Mouse (Mus musculus) thymus, postnatal 25 days (tissue): ENCODE data around the gene 4930522L14Rik.
"Not testable (repeated sequence)": the region's sequence is repeated elsewhere in the genome, so short reads cannot be mapped to it uniquely, and the experiment has no call there.

ENCODE experiments used
- DNase-seq: peaks from one replicate; pipeline ENCODE4 v3.0.0; 2022

Gene 4930522L14Rik

DNA sequence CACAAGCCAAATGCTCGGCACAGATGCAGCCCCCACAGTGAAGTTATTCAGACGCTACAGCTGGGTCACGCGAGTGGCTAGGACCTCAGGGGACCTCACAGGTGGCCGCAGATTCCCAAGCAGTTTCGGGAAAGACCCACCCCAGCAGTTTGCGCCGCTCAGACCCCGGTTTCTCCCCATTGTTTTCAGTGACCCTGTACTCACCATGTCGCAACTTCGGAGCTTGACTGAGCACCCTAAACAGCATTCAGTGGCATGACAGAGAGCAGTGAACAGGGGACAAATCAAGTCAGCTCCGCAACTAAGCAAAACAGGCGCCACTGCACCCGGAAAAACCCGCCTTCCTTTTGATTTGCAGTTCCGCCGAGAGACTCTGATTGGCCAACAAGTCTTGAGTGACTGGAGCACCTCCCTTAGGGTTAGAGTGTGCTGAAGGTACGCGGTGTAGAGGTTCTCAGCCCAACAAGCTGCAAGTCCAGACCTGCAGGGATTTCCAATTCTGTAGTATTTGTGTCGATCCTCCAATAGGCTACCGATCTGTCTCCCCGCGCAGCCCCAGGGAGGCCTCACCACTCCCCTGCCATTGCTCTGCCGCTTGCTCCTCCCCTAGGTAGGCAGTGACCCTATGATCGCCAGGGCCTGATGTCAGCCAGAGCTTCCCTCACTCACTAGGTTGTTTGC is at the start of gene 4930522L14Rik:
Gene 4930522L14Rik (minus strand): TSS at position 496 of the 681 bp plus-strand sequence.
- DNase-seq = peak; percentile 80

DNA sequence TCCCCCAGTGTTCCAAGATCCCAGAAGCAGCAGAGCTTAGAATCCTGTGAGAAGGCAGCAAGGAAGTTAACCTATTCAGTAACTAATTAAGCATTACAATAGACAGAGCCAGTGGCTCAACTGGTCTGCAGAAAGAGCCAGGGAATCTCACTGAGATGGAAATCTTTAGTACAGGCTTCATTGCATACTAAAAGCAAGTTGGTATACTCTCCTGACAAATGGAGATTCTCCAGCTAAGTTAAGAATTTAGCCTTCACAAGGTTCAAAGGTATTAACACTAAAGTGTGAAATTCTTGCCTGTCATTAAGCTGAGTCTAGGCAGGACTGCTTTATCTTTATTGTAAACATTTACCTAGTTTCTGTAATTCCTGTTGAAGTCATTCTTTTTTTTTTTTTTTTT is 49.8 kb upstream of the 4930522L14Rik start:
- not testable (repeated sequence) for DNase-seq

DNA sequence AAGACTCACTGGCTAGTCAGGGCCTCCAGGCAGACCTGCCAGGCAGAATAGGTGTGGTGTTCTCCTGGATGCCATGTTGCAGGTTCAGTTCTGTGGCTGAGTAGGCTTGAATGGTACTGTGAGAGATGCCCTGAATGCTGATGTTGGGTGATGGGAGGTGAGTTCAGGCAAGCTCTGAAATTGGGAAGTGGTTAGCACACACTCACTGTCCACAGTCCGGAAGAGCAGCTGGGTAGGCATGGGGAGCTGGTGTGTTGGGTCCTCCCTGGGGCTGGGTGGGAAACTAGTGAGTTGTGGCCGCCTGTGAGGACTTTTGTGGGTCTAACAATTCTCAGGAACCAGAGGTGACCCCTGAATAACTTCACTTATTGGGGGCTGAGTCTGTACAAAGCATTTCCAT is 48.3 kb upstream of the 4930522L14Rik start:
- not testable (repeated sequence) for DNase-seq

DNA sequence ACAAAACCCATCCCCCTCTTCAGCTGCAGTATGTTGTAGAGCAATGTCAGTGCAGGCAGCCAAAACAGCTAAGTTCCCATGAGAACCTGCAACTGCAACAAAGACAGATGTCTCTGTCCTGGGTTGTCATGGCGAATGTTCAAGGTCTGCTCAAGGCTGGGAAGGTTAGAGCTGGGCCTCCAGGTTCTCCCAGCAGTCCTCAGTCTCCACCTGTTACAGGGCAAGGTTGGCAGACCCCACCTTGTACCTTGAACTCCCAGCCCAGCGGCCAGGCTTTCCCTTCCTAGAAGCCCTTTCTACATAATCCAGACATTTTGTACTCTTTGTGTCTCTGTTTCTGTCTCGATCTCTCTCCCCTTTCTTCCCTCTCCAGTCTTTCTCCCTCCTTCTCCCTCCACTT is 45.3 kb upstream of the 4930522L14Rik start:
- DNase-seq = not testable (repeated sequence)

DNA sequence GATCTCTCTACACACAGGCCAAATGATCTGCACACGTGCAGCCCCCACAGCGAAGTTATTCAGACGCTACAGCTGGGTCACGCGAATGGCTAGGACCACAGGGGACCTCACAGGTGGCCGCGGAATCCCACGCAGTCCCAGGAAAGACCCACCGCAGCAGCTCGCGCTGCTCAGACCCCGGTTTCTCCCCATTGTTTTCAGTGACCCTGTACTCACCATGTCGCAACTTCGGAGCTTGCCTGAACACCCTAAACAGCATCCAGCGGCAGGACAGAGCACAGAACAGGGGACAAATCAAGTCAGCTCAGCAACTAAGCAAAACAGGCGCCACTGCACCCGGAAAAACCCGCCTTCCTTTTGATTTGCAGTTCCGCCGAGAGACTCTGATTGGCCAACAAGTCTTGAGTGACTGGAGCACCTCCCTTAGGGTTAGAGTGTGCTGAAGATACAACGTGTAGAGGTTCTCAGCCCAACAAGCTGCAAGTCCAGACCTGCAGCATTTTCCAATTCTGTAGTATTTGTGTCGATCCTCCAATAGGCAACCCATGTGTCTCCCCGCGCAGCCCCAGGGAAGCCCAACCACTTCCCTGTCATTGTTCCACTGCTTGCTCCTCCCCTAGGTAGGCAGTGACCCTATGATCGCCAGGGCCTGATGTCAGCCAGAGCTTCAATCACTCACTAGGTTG is 44.4 kb upstream of the 4930522L14Rik start:
- peak; percentile 73 for DNase-seq

- DNase-seq = not testable (repeated sequence)
These were observed 541 bp upstream of the 4930522L14Rik start for GRCm38 (mm10) chr5:109752073-109752780.

DNA sequence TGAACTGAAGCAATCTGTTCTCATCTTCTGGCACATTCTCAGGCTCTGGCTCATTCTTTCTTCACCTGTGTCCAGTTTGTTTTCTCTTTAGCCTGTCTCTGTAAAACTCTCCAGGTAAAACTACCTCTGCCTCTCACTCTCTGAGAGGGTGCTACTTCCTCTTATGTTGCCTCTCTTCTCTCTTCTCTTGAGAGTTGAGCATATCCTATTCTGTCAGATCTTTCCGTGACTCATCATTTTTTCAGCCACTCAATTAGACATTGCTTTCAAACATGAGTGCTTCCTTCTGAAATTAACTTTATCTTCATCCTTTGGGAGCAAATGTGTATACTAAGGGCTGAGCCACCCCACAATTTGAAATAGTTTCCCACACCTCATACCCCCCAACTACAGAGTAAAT is 6.6 kb downstream of the 4930522L14Rik start:
- DNase-seq = not testable (repeated sequence)

DNA sequence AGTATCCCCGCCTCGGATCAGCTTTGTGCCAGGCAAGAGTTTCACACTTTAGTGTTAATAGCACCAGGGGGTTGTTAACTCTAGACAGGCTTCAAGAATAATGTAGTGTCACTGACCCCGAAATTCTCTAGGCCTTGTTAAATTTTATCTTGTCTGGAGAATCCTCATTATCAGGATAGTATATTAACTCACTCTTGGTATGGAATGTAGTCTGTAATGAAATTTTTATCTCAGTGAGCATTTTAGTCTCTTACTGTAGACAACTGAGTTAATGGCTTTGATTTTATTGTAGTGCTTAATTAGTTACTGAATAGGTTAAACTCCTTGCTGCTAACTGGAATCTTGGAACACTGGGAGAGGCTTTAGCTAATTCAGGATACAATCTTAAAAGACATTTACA is 34.3 kb downstream of the 4930522L14Rik start:
- not testable (repeated sequence) for DNase-seq

- not testable (repeated sequence) for DNase-seq
These were observed 60.3 kb downstream of the 4930522L14Rik start for GRCm38 (mm10) chr5:109691205-109691965.

- DNase-seq = peak; percentile 84
These were observed 61.0 kb downstream of the 4930522L14Rik start, which contains the start of gene 5430403G16Rik for GRCm38 (mm10) chr5:109690537-109691201. Gene 5430403G16Rik, minus strand, starts transcription at chr5:109691041.
